Mouse (Mus musculus): ENCODE data around the gene Large1. TPM values are rescaled to one million over a fixed set of nuclear protein-coding genes. Genes with fewer than 3 reads are reported as not detected.
"Not testable (repeated sequence)": the region's sequence is repeated elsewhere in the genome, so short reads cannot be mapped to it uniquely, and the experiment has no call there.

Gene Large1
- 4.9 and 5.4 TPM in 2 replicates for polyA plus RNA-seq (2015; fragmentation: Nextera tagmentation; extraction: Ambion mirVana)

DNA sequence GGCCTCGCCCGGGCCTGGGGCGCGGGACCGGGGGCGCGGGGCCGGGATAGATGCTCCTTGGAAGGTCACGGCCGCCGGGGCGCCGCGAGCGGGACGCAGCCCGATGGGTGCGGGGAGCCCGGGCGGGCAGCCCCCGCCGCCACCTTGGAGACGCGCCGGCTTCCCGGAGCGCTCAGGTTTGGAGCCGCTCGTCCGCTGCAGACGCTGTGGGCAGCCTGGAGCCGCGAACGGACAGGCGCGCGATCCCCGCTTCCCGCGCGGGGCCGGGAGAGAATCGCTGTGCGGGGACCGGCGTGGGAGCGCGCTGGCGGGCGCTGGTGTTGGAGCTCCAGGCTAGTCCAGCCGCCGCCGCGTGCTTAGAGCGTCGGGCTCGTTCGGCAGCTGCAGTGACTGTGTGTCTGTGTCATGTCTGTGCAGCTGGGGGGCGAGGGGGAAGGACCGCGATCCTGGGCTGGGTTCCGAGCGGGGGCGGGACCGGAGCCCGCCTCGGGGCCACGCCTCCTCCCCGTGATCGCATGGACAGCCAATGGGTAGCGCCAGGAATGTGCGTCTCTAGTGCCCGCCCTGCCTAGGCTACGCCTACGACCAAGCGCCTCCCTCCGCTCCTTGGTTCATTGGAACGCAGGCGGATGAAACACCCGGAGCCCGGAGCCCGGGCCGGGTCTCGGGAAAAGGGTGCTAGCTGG, at the start of gene Large1:
Gene Large1, minus strand, starts transcription at position 433 of the 686 bp plus-strand sequence.
- peak; percentile 99 for ATAC-seq (ENCODE audit: insufficient read depth, low FRiP score)
- no peaks in the 10 kb centered on the region for H3K27me3 ChIP-seq (ENCODE audit: control insufficient read depth, insufficient read depth, low read length)
- peak within 1 kb of the TSS; percentile 91 for H3K27ac ChIP-seq (ENCODE audit: low read length)
- H3K9me3 ChIP-seq (replicated peaks; ENCODE audit: control insufficient read depth, low read length), result no peaks in the 10 kb centered on the region
- WGBS, result under 1% methylated on average over 75 of the region's 84 CpGs
- H3K9ac ChIP-seq (ENCODE audit: low read length), result peak within 1 kb of the TSS; percentile 93
- H3K4me1 ChIP-seq (ENCODE audit: control insufficient read depth, insufficient read depth, low read length), result peaks cover 19% of the 10 kb centered on the region
- peak within 1 kb of the TSS; percentile 87 for H3K4me2 ChIP-seq (ENCODE audit: low read depth, low read length)
- peak within 1 kb of the TSS; percentile 76 for H3K4me3 ChIP-seq (replicated peaks; ENCODE audit: low read length)
- no peaks in the 10 kb centered on the region for H3K36me3 ChIP-seq (ENCODE audit: control insufficient read depth, insufficient read depth, low read length)

- 12% methylated on average over 1 of the region's 1 CpGs for WGBS
- no peak for ATAC-seq (ENCODE audit: insufficient read depth, low FRiP score)
Measured at GRCm38 (mm10) chr8:73400343-73400742, 47.0 kb upstream of the Large1 start.

DNA sequence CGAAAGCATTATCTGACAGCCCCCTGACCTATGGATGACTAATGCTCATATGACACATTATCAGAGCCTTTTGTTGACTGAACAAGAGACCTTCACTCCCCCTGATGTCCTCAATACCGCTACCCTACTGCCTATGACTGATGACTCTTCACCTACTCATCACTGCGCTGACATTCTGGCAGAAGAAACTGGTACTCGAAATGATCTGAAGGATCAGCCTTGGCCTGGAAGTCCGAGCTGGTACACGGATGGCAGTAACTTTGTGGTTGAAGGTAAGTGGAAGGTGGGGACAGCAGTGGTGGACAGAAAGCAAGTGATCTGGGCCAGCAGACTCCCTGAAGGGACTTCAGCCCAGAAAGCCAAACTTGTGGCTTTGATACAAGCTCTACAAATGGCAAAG, 19.7 kb upstream of the Large1 start:
- not testable (repeated sequence) for H3K4me2 ChIP-seq (ENCODE audit: low read depth, low read length); H3K27ac ChIP-seq (ENCODE audit: low read length); H3K9ac ChIP-seq (ENCODE audit: low read length); H3K4me1 ChIP-seq (ENCODE audit: control insufficient read depth, insufficient read depth, low read length); H3K9me3 ChIP-seq (replicated peaks; ENCODE audit: control insufficient read depth, low read length); H3K27me3 ChIP-seq (ENCODE audit: control insufficient read depth, insufficient read depth, low read length); ATAC-seq (ENCODE audit: insufficient read depth, low FRiP score); H3K4me3 ChIP-seq (replicated peaks; ENCODE audit: low read length); H3K36me3 ChIP-seq (ENCODE audit: control insufficient read depth, insufficient read depth, low read length)
- 86% methylated on average over 6 of the region's 6 CpGs for WGBS

More at GRCm38 (mm10) chr8:73400343-73400742, 47.0 kb upstream of the Large1 start:
- H3K9ac ChIP-seq (ENCODE audit: low read length), result no peak overlapping the region
- H3K4me3 ChIP-seq (replicated peaks; ENCODE audit: low read length), result no peak overlapping the region
- H3K36me3 ChIP-seq (ENCODE audit: control insufficient read depth, insufficient read depth, low read length), result no peaks in the 10 kb centered on the region
- no peak overlapping the region for H3K27ac ChIP-seq (ENCODE audit: low read length)
- H3K4me1 ChIP-seq (ENCODE audit: control insufficient read depth, insufficient read depth, low read length), result no peaks in the 10 kb centered on the region
- H3K27me3 ChIP-seq (ENCODE audit: control insufficient read depth, insufficient read depth, low read length), result no peaks in the 10 kb centered on the region
- H3K4me2 ChIP-seq (ENCODE audit: low read depth, low read length), result no peak overlapping the region
- no peaks in the 10 kb centered on the region for H3K9me3 ChIP-seq (replicated peaks; ENCODE audit: control insufficient read depth, low read length)

DNA sequence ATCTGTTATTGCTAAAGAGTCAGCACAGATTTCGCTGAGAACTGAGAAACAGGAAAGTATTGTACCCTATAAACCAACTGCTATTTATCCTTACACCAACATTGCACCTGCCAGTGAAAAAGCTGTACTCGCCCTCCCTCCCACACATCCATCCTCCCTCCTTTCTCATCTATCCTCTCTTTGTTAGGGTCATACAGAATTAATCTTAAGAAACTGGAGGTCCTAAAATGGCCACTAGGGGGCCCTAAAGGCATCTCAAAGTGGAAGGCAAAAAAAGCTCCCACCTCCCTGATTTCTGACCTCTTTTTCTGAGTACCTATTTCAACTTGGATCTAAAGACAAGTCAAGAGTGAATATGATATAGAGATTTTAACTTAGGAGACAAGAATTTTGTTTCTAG, 2.6 kb upstream of the Large1 start:
- peaks cover 16% of the 10 kb centered on the region for H3K4me1 ChIP-seq (ENCODE audit: control insufficient read depth, insufficient read depth, low read length)
- H3K4me2 ChIP-seq (ENCODE audit: low read depth, low read length), result no peak overlapping the region
- 28% methylated on average over 2 of the region's 2 CpGs for WGBS
- H3K27ac ChIP-seq (ENCODE audit: low read length), result no peak overlapping the region
- H3K9ac ChIP-seq (ENCODE audit: low read length), result no peak overlapping the region
- H3K36me3 ChIP-seq (ENCODE audit: control insufficient read depth, insufficient read depth, low read length), result no peaks in the 10 kb centered on the region
- no peak overlapping the region for H3K4me3 ChIP-seq (replicated peaks; ENCODE audit: low read length)
- ATAC-seq (ENCODE audit: insufficient read depth, low FRiP score), result no peak
- H3K27me3 ChIP-seq (ENCODE audit: control insufficient read depth, insufficient read depth, low read length), result no peaks in the 10 kb centered on the region
- no peaks in the 10 kb centered on the region for H3K9me3 ChIP-seq (replicated peaks; ENCODE audit: control insufficient read depth, low read length)

DNA sequence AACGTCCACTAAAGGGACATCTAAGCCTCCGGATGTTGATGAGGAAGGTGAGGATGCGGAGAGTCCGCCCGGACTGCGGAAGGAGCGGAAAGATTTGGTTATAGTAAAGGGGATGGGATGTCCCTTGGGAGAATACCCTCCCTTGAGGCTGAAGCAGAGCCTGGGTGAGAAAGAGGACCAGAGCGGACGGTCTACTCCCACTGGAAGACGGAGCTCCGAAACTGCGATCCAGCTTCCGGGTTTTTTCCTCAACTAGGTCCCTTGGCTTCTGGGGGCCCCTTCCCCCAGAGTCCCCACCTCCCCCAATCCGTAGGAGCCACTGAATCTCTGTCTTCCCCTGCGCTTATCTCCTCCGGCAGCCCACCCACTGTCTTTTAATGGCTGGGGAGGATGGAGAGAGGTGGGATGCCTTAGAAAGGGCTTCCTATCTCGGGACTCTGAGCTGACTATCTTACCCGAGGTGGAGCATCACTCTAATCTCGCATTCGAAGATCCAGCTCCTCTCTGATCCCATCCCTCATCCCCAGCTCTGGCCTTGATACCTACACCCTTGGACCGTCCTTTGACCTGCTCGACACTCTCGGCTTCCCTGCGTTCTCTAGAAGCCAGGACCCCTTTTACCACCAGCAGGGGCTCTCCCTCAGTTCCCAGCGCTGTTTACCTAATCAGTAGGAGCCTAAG, 1.0 kb upstream of the Large1 start:
- WGBS, result under 1% methylated on average over 25 of the region's 25 CpGs
- ATAC-seq (ENCODE audit: insufficient read depth, low FRiP score), result peak; percentile 5; the same call in 1 of the 2 replicates

GRCm38 (mm10) chr8:73353794-73354179, 447 bp upstream of the Large1 start:
- no peaks in the 10 kb centered on the region for H3K9me3 ChIP-seq (replicated peaks; ENCODE audit: control insufficient read depth, low read length)
- H3K27ac ChIP-seq (ENCODE audit: low read length), result peak overlapping the region; percentile 80
- ATAC-seq (ENCODE audit: insufficient read depth, low FRiP score), result peak; percentile 33
- H3K9ac ChIP-seq (ENCODE audit: low read length), result peak overlapping the region; percentile 69
- under 1% methylated on average over 16 of the region's 16 CpGs for WGBS
- peak overlapping the region; percentile 87 for H3K4me2 ChIP-seq (ENCODE audit: low read depth, low read length)
- peak overlapping the region; percentile 76 for H3K4me3 ChIP-seq (replicated peaks; ENCODE audit: low read length)
- peaks cover 19% of the 10 kb centered on the region for H3K4me1 ChIP-seq (ENCODE audit: control insufficient read depth, insufficient read depth, low read length)
- no peaks in the 10 kb centered on the region for H3K36me3 ChIP-seq (ENCODE audit: control insufficient read depth, insufficient read depth, low read length)
- H3K27me3 ChIP-seq (ENCODE audit: control insufficient read depth, insufficient read depth, low read length), result no peaks in the 10 kb centered on the region

More for the DNA sequence above, 1.0 kb upstream of the Large1 start:
- Histone ChIP-seq H3K9me3 (replicated peaks; ENCODE audit: control insufficient read depth, low read length) (no peaks in the 10 kb centered on the region), H3K36me3 (ENCODE audit: control insufficient read depth, insufficient read depth, low read length) (no peaks in the 10 kb centered on the region), H3K27ac (ENCODE audit: low read length) (peak overlapping the region; percentile 80), H3K4me2 (ENCODE audit: low read depth, low read length) (peak overlapping the region; percentile 87), H3K4me1 (ENCODE audit: control insufficient read depth, insufficient read depth, low read length) (peaks cover 19% of the 10 kb centered on the region), H3K27me3 (ENCODE audit: control insufficient read depth, insufficient read depth, low read length) (no peaks in the 10 kb centered on the region), H3K9ac (ENCODE audit: low read length) (peak overlapping the region; percentile 69), H3K4me3 (replicated peaks; ENCODE audit: low read length) (peak overlapping the region; percentile 76)

- Histone ChIP-seq H3K4me2 (ENCODE audit: low read depth, low read length) (peak overlapping the region; percentile 61), H3K36me3 (ENCODE audit: control insufficient read depth, insufficient read depth, low read length) (no peaks in the 10 kb centered on the region), H3K27me3 (ENCODE audit: control insufficient read depth, insufficient read depth, low read length) (no peaks in the 10 kb centered on the region), H3K4me3 (replicated peaks; ENCODE audit: low read length) (peak overlapping the region; percentile 76), H3K9ac (ENCODE audit: low read length) (peak overlapping the region; percentile 93), H3K9me3 (replicated peaks; ENCODE audit: control insufficient read depth, low read length) (no peaks in the 10 kb centered on the region), H3K4me1 (ENCODE audit: control insufficient read depth, insufficient read depth, low read length) (peaks cover 19% of the 10 kb centered on the region), H3K27ac (ENCODE audit: low read length) (peak overlapping the region; percentile 91)
- ATAC-seq (ENCODE audit: insufficient read depth, low FRiP score), result peak; percentile 13; the same call in 1 of the 2 replicates
- under 1% methylated on average over 54 of the region's 56 CpGs for whole genome bisulfite sequencing
Measured at GRCm38 (mm10) chr8:73352301-73353107, 836 bp downstream of the Large1 start.

DNA sequence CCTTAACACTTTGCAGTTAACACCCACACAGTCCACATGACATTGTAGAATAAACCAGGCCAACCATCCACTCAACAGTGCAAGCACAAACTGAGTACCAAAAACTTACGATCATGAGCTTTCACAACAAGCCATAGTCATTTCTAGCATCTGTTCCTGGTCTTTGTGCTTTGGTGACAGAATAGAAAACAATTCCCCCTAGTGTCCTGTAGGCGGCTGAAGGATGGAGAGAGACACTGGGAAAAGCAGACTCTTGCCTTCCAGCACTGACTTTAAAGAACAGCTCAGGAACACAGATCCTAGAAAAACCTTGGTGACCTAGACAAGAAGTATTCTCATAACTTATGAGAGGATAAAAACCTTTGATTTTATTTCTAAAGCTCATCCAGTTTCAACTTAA, 3.0 kb downstream of the Large1 start:
- Histone ChIP-seq H3K27me3 (ENCODE audit: control insufficient read depth, insufficient read depth, low read length) (no peaks in the 10 kb centered on the region), H3K36me3 (ENCODE audit: control insufficient read depth, insufficient read depth, low read length) (no peaks in the 10 kb centered on the region), H3K4me3 (replicated peaks; ENCODE audit: low read length) (no peak overlapping the region), H3K27ac (ENCODE audit: low read length) (no peak overlapping the region), H3K4me1 (ENCODE audit: control insufficient read depth, insufficient read depth, low read length) (peaks cover 19% of the 10 kb centered on the region), H3K9me3 (replicated peaks; ENCODE audit: control insufficient read depth, low read length) (no peaks in the 10 kb centered on the region), H3K4me2 (ENCODE audit: low read depth, low read length) (no peak overlapping the region), H3K9ac (ENCODE audit: low read length) (no peak overlapping the region)
- 17% methylated on average over 2 of the region's 2 CpGs for WGBS
- no peak for ATAC-seq (ENCODE audit: insufficient read depth, low FRiP score)

All from stomach, embryonic 16.5 days (tissue).